Mouse (Mus musculus) lung, postnatal 0 days (tissue): ENCODE measurements at regions not wholly inside any gene's neighbourhood (a gene's known extent, or its start where the extent isn't known, plus 50 kb on each side); places are given as distances from the start of the nearest gene placed in this dataset.

Source experiments
- ATAC-seq: fragments of 200-750 bp; cut with Nextera tagmentation; 2 replicates; pipeline ENCODE4 v1.8.0; 2017; ENCODE audit warnings: moderate library complexity
- DNase-seq: peaks from one replicate; pipeline ENCODE4 v3.0.0-alpha.2; 2016; ENCODE audit warnings: low spot score
- H3K27ac ChIP-seq: fragments of 300-500 bp; sonication (generic); 2 replicates; pipeline ENCODE4 v1.5.1; 2014; ENCODE audit warnings: antibody characterized with exemption, mild to moderate bottlenecking, low read length, mixed read lengths
- H3K27me3 ChIP-seq: fragments of 300-500 bp; sonication (generic); replicated peaks from 2 replicates; pipeline ENCODE4 v1.6.1; 2014; ENCODE audit warnings: low read length, mixed read lengths; ENCODE audit not compliant: insufficient read depth
- H3K36me3 ChIP-seq: fragments of 300-500 bp; sonication (generic); 2 replicates; pipeline ENCODE4 v1.6.1; 2014; ENCODE audit warnings: low read length, mixed read lengths; ENCODE audit not compliant: insufficient read depth
- H3K4me1 ChIP-seq: fragments of 300-500 bp; sonication (generic); 2 replicates; pipeline ENCODE4 v1.6.1; 2014; ENCODE audit warnings: antibody characterized with exemption, low read depth, low read length, mixed read lengths; ENCODE audit not compliant: insufficient read depth
- H3K4me2 ChIP-seq: fragments of 300-500 bp; sonication (generic); replicated peaks from 2 replicates; pipeline ENCODE4 v1.6.1; 2014; ENCODE audit warnings: low read depth, mild to moderate bottlenecking, low read length, moderate library complexity, mixed read lengths
- H3K4me3 ChIP-seq: fragments of 300-500 bp; sonication (generic); 2 replicates; pipeline ENCODE4 v1.5.1; 2014; ENCODE audit warnings: low read depth, low read length
- H3K9ac ChIP-seq: fragments of 300-500 bp; sonication (generic); replicated peaks from 2 replicates; pipeline ENCODE4 v1.6.1; 2014; ENCODE audit warnings: low read depth, mild to moderate bottlenecking
- H3K9me3 ChIP-seq: fragments of 300-500 bp; sonication (generic); 2 replicates; pipeline ENCODE4 v1.6.1; 2016; ENCODE audit warnings: low read length, mixed read lengths
- CTCF ChIP-seq: IDR thresholded peaks from 2 replicates; pipeline ENCODE4 v1.5.1; 2016; ENCODE audit warnings: antibody characterized with exemption, mild to moderate bottlenecking
- EP300 ChIP-seq: IDR thresholded peaks from 2 replicates; pipeline ENCODE4 v1.6.1; 2016; ENCODE audit warnings: antibody characterized with exemption, mild to moderate bottlenecking, control low read depth
- WGBS: fragments of 180-500 bp; shearing (Covaris S2); extraction: QIAGEN DNeasy Blood & Tissue Kit; methylation state at CpG from one replicate; pipeline ENCODE4 v1.1.7; 2014; 5-methylcytosine and 5-hydroxymethylcytosine counted together

- no peak for TF ChIP-seq CTCF
- TF ChIP-seq EP300, result peak; percentile 96
- ATAC-seq (peak; percentile 56; the same call in 1 of the 2 replicates), DNase-seq (peak; percentile 13)
- Histone ChIP-seq H3K4me3 (no peak overlapping the region), H3K27me3 (no peaks in the 10 kb centered on the region), H3K4me2 (no peak overlapping the region), H3K36me3 (no peaks in the 10 kb centered on the region), H3K9ac (no peak overlapping the region), H3K27ac (no peak overlapping the region), H3K9me3 (no peaks in the 10 kb centered on the region), H3K4me1 (no peaks in the 10 kb centered on the region)
- 64% methylated on average over 1 of the region's 1 CpGs for WGBS
Observed at GRCm38 (mm10) chrX:21644851-21645250, 69.8 kb upstream of the Slc6a14 start.

DNA sequence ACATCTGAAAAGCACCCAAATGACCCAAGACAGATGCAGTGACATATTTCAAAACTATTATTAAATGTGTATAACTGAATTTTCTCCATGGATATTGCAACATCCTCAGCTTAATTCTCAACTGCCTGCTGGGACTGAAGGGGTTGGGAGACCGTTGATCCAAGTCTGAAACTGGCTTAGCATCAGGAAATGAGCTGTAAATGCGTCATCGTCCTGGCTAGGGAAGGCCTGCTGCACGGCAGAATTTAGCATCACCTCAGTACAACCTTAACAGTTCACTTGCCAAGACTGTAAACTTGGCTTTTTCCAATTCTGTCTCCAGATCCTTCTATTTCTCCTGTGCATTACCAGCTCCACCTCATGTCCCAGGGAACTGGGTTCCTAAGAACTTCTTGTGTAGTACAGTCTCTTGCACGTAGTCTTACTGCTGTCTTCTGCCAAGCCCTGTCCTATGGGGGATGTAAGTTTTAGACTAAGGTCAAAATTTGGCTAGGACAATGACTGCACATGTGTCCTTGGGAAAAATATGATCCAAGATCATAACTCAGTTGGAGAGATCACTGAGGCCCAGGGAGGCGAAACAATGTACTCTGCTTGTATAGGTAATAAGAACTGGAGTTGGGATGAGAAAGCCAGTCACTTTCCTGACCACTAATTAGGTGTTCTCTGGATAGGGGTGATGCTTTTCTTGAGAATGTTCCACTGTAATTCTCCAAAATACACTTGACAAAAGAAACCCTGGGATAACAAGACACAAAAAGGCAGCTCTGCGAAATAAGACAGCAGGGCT is 63.0 kb upstream of the Slc6a14 start:
- Histone ChIP-seq H3K27ac (no peak overlapping the region), H3K9me3 (no peaks in the 10 kb centered on the region), H3K4me1 (no peaks in the 10 kb centered on the region), H3K36me3 (no peaks in the 10 kb centered on the region), H3K9ac (no peak overlapping the region), H3K4me3 (no peak overlapping the region), H3K4me2 (no peak overlapping the region), H3K27me3 (no peaks in the 10 kb centered on the region)
- TF ChIP-seq EP300 (no peak), CTCF (no peak)
- WGBS, result 69% methylated on average over 7 of the region's 7 CpGs
- peak; percentile 41 for ATAC-seq
- DNase-seq, result peak; percentile 46
